Mouse (Mus musculus) CH12.LX (cell line): ENCODE measurements around the gene Gprin1.

Experiments used
- CTCF ChIP-seq, 2 experiments: IDR thresholded peaks in 1 of 2; conservative IDR thresholded peaks in 1 of 2; 2 replicates each; pipeline ENCODE4 v1.5.1; 2011 to 2012; ENCODE audit warnings: low read depth in 2 of 2, low read length in 2 of 2, improper control_type of control experiment in 1 of 2, inconsistent platforms in 1 of 2, mild to moderate bottlenecking in 1 of 2, moderate library complexity in 1 of 2
- E2F4 ChIP-seq: IDR thresholded peaks from 2 replicates; pipeline ENCODE4 v1.6.1; 2011; ENCODE audit warnings: low read depth, low read length, improper control_type of control experiment; ENCODE audit not compliant: insufficient replicate concordance
- ELF1 ChIP-seq: IDR thresholded peaks from 2 replicates; pipeline ENCODE4 v1.6.1; 2014; ENCODE audit warnings: low read depth, mild to moderate bottlenecking, inconsistent platforms, low read length, improper control_type of control experiment
- MAX ChIP-seq: IDR thresholded peaks from 2 replicates; pipeline ENCODE4 v1.6.1; 2011; ENCODE audit warnings: low read length, improper control_type of control experiment
- MEF2A ChIP-seq: IDR thresholded peaks from 2 replicates; pipeline ENCODE4 v1.6.1; 2014; ENCODE audit warnings: low read depth, mild to moderate bottlenecking, inconsistent platforms, low read length, improper control_type of control experiment, borderline replicate concordance
- POLR2A ChIP-seq: IDR thresholded peaks from 2 replicates; pipeline ENCODE4 v1.6.1; 2011; ENCODE audit warnings: low read depth, mild to moderate bottlenecking, improper control_type of control experiment, low read length
- POLR2AphosphoS2 ChIP-seq: IDR thresholded peaks from 2 replicates; pipeline ENCODE4 v1.6.1; 2011; ENCODE audit warnings: low read depth, low read length, improper control_type of control experiment
- SIN3A ChIP-seq: IDR thresholded peaks from 2 replicates; pipeline ENCODE4 v1.6.1; 2012; ENCODE audit warnings: low read length, improper control_type of control experiment, inconsistent platforms
- TBP ChIP-seq: conservative IDR thresholded peaks from 2 replicates; pipeline ENCODE4 v1.6.1; 2011; ENCODE audit warnings: low read depth, low read length, improper control_type of control experiment
- ZMIZ1 ChIP-seq: IDR thresholded peaks from 2 replicates; pipeline ENCODE4 v1.6.1; 2012; ENCODE audit warnings: low read depth, mild to moderate bottlenecking, inconsistent platforms, low read length, improper control_type of control experiment

DNA sequence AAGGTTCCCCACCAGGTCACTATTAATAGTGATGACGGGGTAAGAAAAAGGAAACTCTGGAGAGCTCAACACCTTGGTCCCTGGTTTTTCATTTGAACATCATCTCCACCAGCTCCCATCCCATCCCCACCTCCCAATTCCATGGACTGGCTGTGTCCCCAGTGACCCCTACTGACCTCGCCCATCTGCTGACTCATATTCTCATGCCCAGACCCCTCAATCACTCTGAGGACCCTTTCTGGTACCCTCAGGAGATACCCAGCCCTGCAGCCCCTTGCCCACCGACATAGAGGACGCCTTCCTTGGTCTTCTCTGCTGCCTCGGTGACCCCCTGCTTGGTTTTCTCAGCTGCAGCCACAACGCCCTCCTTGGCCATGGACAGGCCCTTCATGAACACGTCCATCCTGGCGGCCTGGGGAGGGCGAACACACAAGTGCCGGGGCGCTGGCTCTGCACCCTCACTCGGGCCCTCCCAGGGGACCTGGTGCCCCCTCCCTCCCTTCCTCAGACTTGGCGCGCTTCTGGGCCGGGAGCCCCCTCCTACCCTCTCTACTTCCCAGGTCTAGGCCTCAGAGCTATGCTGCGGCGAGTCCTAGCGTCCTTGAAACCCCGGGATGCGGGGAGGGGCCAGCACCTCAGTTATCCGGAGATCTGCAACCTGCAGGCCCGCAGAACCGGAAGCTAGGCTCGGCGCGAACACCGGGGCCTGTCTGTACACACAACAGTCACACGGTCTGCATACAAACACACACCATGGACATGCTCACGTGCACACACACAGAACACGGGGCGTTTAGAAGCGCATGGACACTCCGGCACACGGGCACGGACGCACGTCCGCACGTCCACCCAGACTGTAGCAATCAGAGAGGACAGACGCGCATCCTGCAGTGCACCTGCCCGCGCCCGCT is 15.9 kb upstream of the Gprin1 start:
- TF ChIP-seq CTCF (conservative IDR thresholded peaks at IDR 0.05 in 1 of 2, IDR thresholded peaks at IDR 0.05 in 1 of 2; ENCODE audit: low read depth in 2 of 2, low read length in 2 of 2) (no peak), ZMIZ1 (no peak), E2F4 (no peak), POLR2AphosphoS2 (no peak), MAX (no peak), ELF1 (no peak), TBP (no peak), MEF2A (no peak), POLR2A (no peak), SIN3A (no peak)
